Mouse (Mus musculus) cortical plate, adult 2 months (tissue): ENCODE measurements around the gene Tmem165.
A peak's percentile ranks its signal among the peaks of the same experiment; 100 is the strongest.

Experiments used
- CTCF ChIP-seq: fragments of 200-500 bp; IDR thresholded peaks from 2 replicates; pipeline ENCODE4 v1.5.1; 2011; ENCODE audit warnings: mild to moderate bottlenecking, control low read depth, low read length; ENCODE audit not compliant: insufficient read depth; ENCODE audit errors: extremely low read depth
- POLR2A ChIP-seq: fragments of 200-500 bp; IDR thresholded peaks from 2 replicates; pipeline ENCODE4 v1.6.1; 2011; ENCODE audit warnings: mild to moderate bottlenecking, low read length, control low read depth; ENCODE audit not compliant: insufficient read depth; ENCODE audit errors: extremely low read depth

- TF ChIP-seq CTCF (no peak), POLR2A (peak; percentile 90)
Observed at GRCm38 (mm10) chr5:76183750-76184261, at the start of gene Tmem165.
